Mouse (Mus musculus): ENCODE results near the gene Surf1.

DNA sequence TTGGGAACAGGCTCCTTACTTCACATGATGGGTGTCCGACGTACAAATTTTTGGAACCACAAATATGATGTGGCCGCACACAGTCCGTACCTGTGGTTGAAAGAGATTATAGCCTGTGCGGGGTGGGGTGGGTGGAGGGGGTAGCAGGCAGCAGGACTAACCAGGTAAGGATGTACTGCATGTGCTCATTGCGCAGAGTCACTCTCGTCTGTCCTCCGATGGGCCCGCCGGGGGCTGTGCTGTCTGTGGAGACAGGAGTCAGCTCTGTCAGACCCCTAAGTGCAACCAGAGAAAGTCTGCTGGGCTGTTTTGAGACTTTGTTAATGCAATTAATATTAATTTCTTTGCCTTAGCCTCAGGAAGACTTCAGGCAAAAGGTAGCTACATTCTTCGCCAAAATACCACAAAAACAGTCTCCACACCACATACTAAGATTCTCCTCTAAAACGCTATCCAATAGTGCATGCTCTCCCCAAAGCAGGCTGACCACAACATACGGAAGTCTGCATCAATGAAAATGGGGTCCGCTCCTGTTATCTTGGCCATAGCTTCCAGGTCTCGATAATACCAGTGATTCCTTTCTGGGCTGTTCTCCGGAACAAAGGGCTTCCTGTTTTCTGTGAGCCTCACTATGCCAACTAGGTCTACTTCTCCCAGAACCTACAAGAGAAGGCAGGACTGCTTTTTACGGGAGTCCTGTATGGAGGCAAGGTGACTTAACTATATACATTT is 2.7 kb downstream of the Surf1 start:
- 0 out of 2 replicates have a peak, but pooled peaks have one; percentile 25 for TF ChIP-seq POLR2A (IDR thresholded peaks at IDR 0.05; ENCODE audit: insufficient read depth, low read depth, low read length)
- TF ChIP-seq EP300 (IDR thresholded peaks at IDR 0.05; ENCODE audit: insufficient read depth, low read depth, low read length) = no peak

Data from heart, adult 2 months (tissue).